Mouse (Mus musculus): ENCODE results near the gene Gm17677. TPM values are rescaled to one million over a fixed set of nuclear protein-coding genes. Genes with fewer than 3 reads are reported as not detected.

The Gm17677 gene
- not detected in 2 replicates for polyA plus RNA-seq (2014; fragmentation: Nextera tagmentation; extraction: Ambion mirVana)

DNA sequence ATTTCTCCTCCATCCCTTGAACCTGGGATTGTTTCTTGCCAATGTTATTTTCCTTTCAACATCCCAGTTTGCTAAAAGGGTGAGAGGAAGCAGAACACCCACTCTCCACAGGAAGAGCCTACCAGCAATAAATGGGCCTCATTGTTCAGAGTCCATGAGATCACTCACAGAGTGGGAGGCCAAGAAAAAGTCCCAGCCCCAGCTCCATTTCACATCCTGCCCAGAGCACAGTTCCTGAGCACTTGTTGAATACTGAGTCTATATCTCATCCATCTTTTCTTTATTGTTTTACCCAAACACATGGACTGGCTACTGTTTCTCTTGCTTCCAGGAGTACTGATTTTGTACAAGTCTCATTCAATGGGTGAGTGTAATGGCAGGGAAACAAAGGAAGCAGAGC lies at the start of gene Gm17677:
Gene Gm17677, plus strand, starts transcription at position 301 of the 400 bp plus-strand sequence.
- no peak within 1 kb of the TSS for H3K4me3 ChIP-seq (ENCODE audit: low read depth, low read length)
- TF ChIP-seq CTCF (IDR thresholded peaks at IDR 0.05; ENCODE audit: low read depth) = no peak
- H3K27me3 ChIP-seq (ENCODE audit: insufficient read depth, low read length) = no peaks in the 10 kb centered on the region
- H3K4me2 ChIP-seq = no peak within 1 kb of the TSS
- H3K27ac ChIP-seq (ENCODE audit: low read depth) = no peak within 1 kb of the TSS
- ATAC-seq (ENCODE audit: insufficient read depth) (no peak), DNase-seq (no peak)
- H3K36me3 ChIP-seq (ENCODE audit: insufficient read depth) = no peaks in the 10 kb centered on the region
- H3K4me1 ChIP-seq (ENCODE audit: insufficient read depth) = no peaks in the 10 kb centered on the region
- no peak within 1 kb of the TSS for H3K9ac ChIP-seq
- H3K9me3 ChIP-seq (ENCODE audit: low read depth, low read length) = no peaks in the 10 kb centered on the region

- no peaks in the 10 kb centered on the region for H3K36me3 ChIP-seq (ENCODE audit: insufficient read depth)
- no peak overlapping the region for H3K9ac ChIP-seq
- H3K27ac ChIP-seq (ENCODE audit: low read depth) = no peak overlapping the region
- TF ChIP-seq CTCF (IDR thresholded peaks at IDR 0.05; ENCODE audit: low read depth) = no peak
- H3K9me3 ChIP-seq (ENCODE audit: low read depth, low read length) = no peaks in the 10 kb centered on the region
- no peak overlapping the region for H3K4me3 ChIP-seq (ENCODE audit: low read depth, low read length)
- no peak for ATAC-seq (ENCODE audit: insufficient read depth)
- H3K4me1 ChIP-seq (ENCODE audit: insufficient read depth) = no peaks in the 10 kb centered on the region
- no peaks in the 10 kb centered on the region for H3K27me3 ChIP-seq (ENCODE audit: insufficient read depth, low read length)
- DNase-seq = no peak
- no peak overlapping the region for H3K4me2 ChIP-seq
Measured at GRCm38 (mm10) chr9:35691924-35692323, 48.9 kb upstream of the Gm17677 start.

GRCm38 (mm10) chr9:35707265-35707664 lies 33.6 kb upstream of the Gm17677 start:
- H3K4me2 ChIP-seq = no peak overlapping the region
- no peaks in the 10 kb centered on the region for H3K9me3 ChIP-seq (ENCODE audit: low read depth, low read length)
- no peaks in the 10 kb centered on the region for H3K27me3 ChIP-seq (ENCODE audit: insufficient read depth, low read length)
- no peak overlapping the region for H3K9ac ChIP-seq
- no peak overlapping the region for H3K4me3 ChIP-seq (ENCODE audit: low read depth, low read length)
- H3K36me3 ChIP-seq (ENCODE audit: insufficient read depth) = no peaks in the 10 kb centered on the region
- no peak for ATAC-seq (ENCODE audit: insufficient read depth)
- H3K27ac ChIP-seq (ENCODE audit: low read depth) = no peak overlapping the region
- TF ChIP-seq CTCF (IDR thresholded peaks at IDR 0.05; ENCODE audit: low read depth) = 0 out of 2 replicates have a peak, but pooled peaks have one; percentile 16
- no peaks in the 10 kb centered on the region for H3K4me1 ChIP-seq (ENCODE audit: insufficient read depth)
- DNase-seq = peak; percentile 4

- ATAC-seq (ENCODE audit: insufficient read depth) (no peak), DNase-seq (no peak)
- Histone ChIP-seq H3K4me1 (ENCODE audit: insufficient read depth) (no peaks in the 10 kb centered on the region), H3K27ac (ENCODE audit: low read depth) (no peak overlapping the region), H3K9ac (no peak overlapping the region), H3K27me3 (ENCODE audit: insufficient read depth, low read length) (no peaks in the 10 kb centered on the region), H3K36me3 (ENCODE audit: insufficient read depth) (no peaks in the 10 kb centered on the region), H3K4me2 (no peak overlapping the region), H3K4me3 (ENCODE audit: low read depth, low read length) (no peak overlapping the region), H3K9me3 (ENCODE audit: low read depth, low read length) (no peaks in the 10 kb centered on the region)
- TF ChIP-seq CTCF (IDR thresholded peaks at IDR 0.05; ENCODE audit: low read depth) = no peak
Measured at GRCm38 (mm10) chr9:35756843-35757242, 16.0 kb downstream of the Gm17677 start.

DNA sequence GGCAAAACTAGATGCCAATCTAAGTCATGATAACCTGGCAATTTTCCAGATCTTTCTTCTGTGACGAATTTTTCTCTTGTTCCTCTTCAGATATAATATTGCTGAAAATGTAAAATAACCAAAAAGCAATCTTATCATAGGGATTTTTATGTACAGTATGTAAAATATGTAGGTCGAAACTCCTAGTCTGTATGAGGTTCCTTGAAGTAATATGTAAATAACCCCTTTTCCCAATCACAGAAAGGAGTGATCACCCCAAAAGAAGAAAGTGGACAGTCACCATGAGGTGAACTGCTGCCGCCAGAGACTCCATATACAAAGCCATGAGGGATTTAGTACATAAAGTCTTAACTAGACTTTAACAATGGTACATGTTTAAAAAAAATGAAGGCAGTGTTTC lies 37.2 kb downstream of the Gm17677 start, which contains the start of gene Gm17727:
Gene Gm17727, minus strand, starts transcription at position 101 of the 400 bp plus-strand sequence.
- no peak within 1 kb of the TSS for H3K4me3 ChIP-seq (ENCODE audit: low read depth, low read length)
- H3K27ac ChIP-seq (ENCODE audit: low read depth) = no peak within 1 kb of the TSS
- 55% methylated on average over 3 of the region's 3 CpGs for WGBS
- H3K36me3 ChIP-seq (ENCODE audit: insufficient read depth) = no peaks in the 10 kb centered on the region
- TF ChIP-seq CTCF (IDR thresholded peaks at IDR 0.05; ENCODE audit: low read depth) = no peak
- H3K4me1 ChIP-seq (ENCODE audit: insufficient read depth) = no peaks in the 10 kb centered on the region
- H3K9me3 ChIP-seq (ENCODE audit: low read depth, low read length) = no peaks in the 10 kb centered on the region; the same call in 1 of the 2 replicates
- ATAC-seq (ENCODE audit: insufficient read depth) (no peak), DNase-seq (no peak)
- no peaks in the 10 kb centered on the region for H3K27me3 ChIP-seq (ENCODE audit: insufficient read depth, low read length)
- no peak within 1 kb of the TSS for H3K4me2 ChIP-seq
- no peak within 1 kb of the TSS for H3K9ac ChIP-seq

- no peak within 1 kb of the TSS for H3K4me3 ChIP-seq (ENCODE audit: low read depth, low read length)
- H3K9me3 ChIP-seq (ENCODE audit: low read depth, low read length) = no peaks in the 10 kb centered on the region
- H3K4me1 ChIP-seq (ENCODE audit: insufficient read depth) = no peaks in the 10 kb centered on the region
- 84% methylated on average over 3 of the region's 3 CpGs for WGBS
- ATAC-seq (ENCODE audit: insufficient read depth) (no peak), DNase-seq (no peak)
- H3K9ac ChIP-seq = no peak within 1 kb of the TSS
- no peak for TF ChIP-seq CTCF (IDR thresholded peaks at IDR 0.05; ENCODE audit: low read depth)
- no peaks in the 10 kb centered on the region for H3K27me3 ChIP-seq (ENCODE audit: insufficient read depth, low read length)
- no peak within 1 kb of the TSS for H3K27ac ChIP-seq (ENCODE audit: low read depth)
- no peak within 1 kb of the TSS for H3K4me2 ChIP-seq
- H3K36me3 ChIP-seq (ENCODE audit: insufficient read depth) = no peaks in the 10 kb centered on the region
Measured at GRCm38 (mm10) chr9:35790001-35790400, 49.2 kb downstream of the Gm17677 start, which contains the start of the genes Gm27235 and D730048I06Rik. Gm27235 (minus strand) TSS chr9:35790101. D730048I06Rik (minus strand) TSS chr9:35790112.

Other genes with a start within 250 kb of the Gm17677 start
- gene Gm1113, start 222.8 kb upstream of the Gm17677 start, polyA plus RNA-seq (2014; fragmentation: Nextera tagmentation; extraction: Ambion mirVana) = not detected in 2 replicates
- 1.9 and 2.3 TPM in 2 replicates for gene Ddx25, start 182.5 kb upstream of the Gm17677 start, polyA plus RNA-seq (2014; fragmentation: Nextera tagmentation; extraction: Ambion mirVana)
- gene Pus3, start 182.5 kb upstream of the Gm17677 start, polyA plus RNA-seq (2014; fragmentation: Nextera tagmentation; extraction: Ambion mirVana) = 20.0 and 20.8 TPM in 2 replicates
- 0.42 and 0.96 TPM in 2 replicates for gene Pate2, start 170.8 kb upstream of the Gm17677 start, polyA plus RNA-seq (2014; fragmentation: Nextera tagmentation; extraction: Ambion mirVana)
- 18.0 and 18.7 TPM in 2 replicates for gene Hyls1, start 170.7 kb upstream of the Gm17677 start, polyA plus RNA-seq (2014; fragmentation: Nextera tagmentation; extraction: Ambion mirVana)
- not detected in 2 replicates for gene Pate4, start 129.1 kb upstream of the Gm17677 start, polyA plus RNA-seq (2014; fragmentation: Nextera tagmentation; extraction: Ambion mirVana)
- gene Pate3, start 92.8 kb upstream of the Gm17677 start, polyA plus RNA-seq (2014; fragmentation: Nextera tagmentation; extraction: Ambion mirVana) = not detected in 2 replicates
- gene Pate1, start 53.7 kb upstream of the Gm17677 start, polyA plus RNA-seq (2014; fragmentation: Nextera tagmentation; extraction: Ambion mirVana) = not detected in 2 replicates
- gene Gm17727, start 37.1 kb downstream of the Gm17677 start, polyA plus RNA-seq (2014; fragmentation: Nextera tagmentation; extraction: Ambion mirVana) = not detected in 2 replicates
- not detected in 2 replicates for gene Gm27235, start 49.1 kb downstream of the Gm17677 start, polyA plus RNA-seq (2014; fragmentation: Nextera tagmentation; extraction: Ambion mirVana)
- gene D730048I06Rik, start 49.1 kb downstream of the Gm17677 start, polyA plus RNA-seq (2014; fragmentation: Nextera tagmentation; extraction: Ambion mirVana) = not detected in 2 replicates
- not detected in 2 replicates for gene 9230110F15Rik, start 103.1 kb downstream of the Gm17677 start, polyA plus RNA-seq (2014; fragmentation: Nextera tagmentation; extraction: Ambion mirVana)
- gene 9230113P08Rik, start 167.4 kb downstream of the Gm17677 start, polyA plus RNA-seq (2014; fragmentation: Nextera tagmentation; extraction: Ambion mirVana) = not detected in 2 replicates

Data from lung, embryonic 14.5 days (tissue).